Mouse (Mus musculus) large intestine, adult 2 months (tissue): ENCODE results near the gene Pcdh19. TPM values are rescaled to one million over a fixed set of nuclear protein-coding genes. Genes with fewer than 3 reads are reported as not detected.

Experiments
- polyA plus RNA-seq: library from polyadenylated mRNA; depleted of rRNA; stranded (reverse); fragments of >200 nt; gene quantifications from 2 replicates; pipeline ENCODE4 v1.2.3, GENCODE M21; 2012; rRNA removed

Pcdh19 gene
- polyA plus RNA-seq, 1 experiment, result 0.16 TPM

Other genes starting within 250 kb of the Pcdh19 start
- not detected in 2 replicates for gene Tnmd, start 162.0 kb upstream of the Pcdh19 start, polyA plus RNA-seq
- 2.1 and 2.4 TPM in 2 replicates for gene Tspan6, start 209.4 kb upstream of the Pcdh19 start, polyA plus RNA-seq
- gene Srpx2, start 219.4 kb upstream of the Pcdh19 start, polyA plus RNA-seq, result 5.3 and 7.9 TPM in 2 replicates